In genomic region chr2:59188306-59188705, GRCm38 (mm10) we compare ENCODE assay signal across 20 mouse cellular contexts. TPM values are rescaled to one million over a fixed set of nuclear protein-coding genes. Genes with fewer than 3 reads are reported as not detected.
DNase-seq lines count a peak whose midpoint lies in the region; ATAC-seq and TF ChIP-seq lines count a peak whose summit lies in the region.
"Had no signal": no experiment of that assay in that cellular context is flagged by ENCODE, and none has a peak within 500 bp of the region (broad histone marks: within the 10 kb centered on the region; RNA-seq: fewer than 3 reads in every experiment).

No protein-coding gene starts in this region.

- H3K4me1 ChIP-seq in bone marrow, adult 2 months (ENCODE audit: control insufficient read depth, insufficient read depth, low read length): no peaks in the 10 kb centered on the region
- H3K4me1 ChIP-seq in intestine, embryonic 15.5 days (replicated peaks): 0 out of 2 replicates have a peak, but pooled peaks cover 2% of the 10 kb centered on the region
- H3K4me1 ChIP-seq: midbrain, embryonic 15.5 days had no signal

- H3K36me3 ChIP-seq in intestine, embryonic 15.5 days: no peaks in the 10 kb centered on the region

- H3K4me2 ChIP-seq in intestine, embryonic 15.5 days (replicated peaks): no peak overlapping the region
- H3K4me2 ChIP-seq: hindbrain, embryonic 13.5 days; midbrain, embryonic 15.5 days had no signal

- no peak overlapping the region for H3K4me3 ChIP-seq in bone marrow, adult 2 months (replicated peaks; ENCODE audit: control insufficient read depth, low read depth, low read length)
- H3K4me3 ChIP-seq in intestine, embryonic 15.5 days (replicated peaks): no peak overlapping the region
- H3K4me3 ChIP-seq: hindbrain, embryonic 13.5 days; limb, embryonic 10.5 days; megakaryocyte, embryonic 14.5 days; midbrain, embryonic 15.5 days; myocyte had no signal

- 0 out of 2 replicates have a peak overlapping the region, but pooled peaks have one; percentile 21 for H3K27ac ChIP-seq in bone marrow, adult 2 months (ENCODE audit: control insufficient read depth, insufficient read depth, low read depth, low read length, poor library complexity)
- no peak overlapping the region for H3K27ac ChIP-seq in intestine, embryonic 15.5 days
- H3K27ac ChIP-seq: hindbrain, embryonic 13.5 days; limb, embryonic 10.5 days; midbrain, embryonic 15.5 days had no signal

- H3K27me3 ChIP-seq in intestine, embryonic 15.5 days (replicated peaks): no peaks in the 10 kb centered on the region
- H3K27me3 ChIP-seq: hindbrain, embryonic 13.5 days; megakaryocyte, embryonic 14.5 days; midbrain, embryonic 15.5 days had no signal

- no peaks in the 10 kb centered on the region for H3K9me3 ChIP-seq in intestine, embryonic 15.5 days
- H3K9me3 ChIP-seq: hindbrain, embryonic 13.5 days; limb, embryonic 10.5 days; megakaryocyte, embryonic 14.5 days; midbrain, embryonic 15.5 days had no signal

- no peak for TF ChIP-seq CTCF in bone marrow, adult 2 months (IDR thresholded peaks at IDR 0.05; ENCODE audit: control insufficient read depth, insufficient read depth, low read length)

- 86% methylated on average over 8 of the region's 8 CpGs for WGBS in bone marrow, adult 2 months
- 92% methylated on average over 8 of the region's 8 CpGs for WGBS in intestine, embryonic 15.5 days

- H3K9ac ChIP-seq in intestine, embryonic 15.5 days: no peak overlapping the region
- H3K9ac ChIP-seq: hindbrain, embryonic 13.5 days; liver, postnatal 0 days; midbrain, embryonic 15.5 days had no signal

- DNase-seq in heart, adult 11 months: peak; percentile 86
- DNase-seq in heart, postnatal 4 days: no peak
- DNase-seq in brain, adult 2 months (ENCODE audit: low read depth, low spot score): peak; percentile 78
- DNase-seq in cerebellum, adult 9-11 months: peak; percentile 78
- no peak for DNase-seq in testis, postnatal 10 days (ENCODE audit: low spot score)
- DNase-seq: kidney, adult 9 months; kidney, postnatal 36 days; liver, postnatal 0 days; lung, postnatal 10 days; right cerebral cortex, postnatal 4 days; thymus, postnatal 14 days had no signal

- ATAC-seq in intestine, embryonic 15.5 days: no peak
- ATAC-seq: liver, postnatal 0 days; midbrain, embryonic 15.5 days had no signal

- TF ChIP-seq POLR2A in bone marrow, adult 2 months (IDR thresholded peaks at IDR 0.05; ENCODE audit: borderline replicate concordance, control insufficient read depth, low read depth, low read length): no peak

RNA-seq across cellular contexts. Expression of gene Pkp4, which starts 27.7 kb away (rescaled TPM):
- total RNA-seq in heart, postnatal 4 days (2021): 100 to 1,000 TPM; 229 to 242 TPM
- 12.4 and 14.8 TPM in 2 replicates for polyA plus RNA-seq in bone marrow, adult 2 months (2011; ENCODE audit: insufficient read depth, insufficient read length, low replicate concordance, missing spikeins)
- 17.4 and 19.6 TPM in 2 replicates for polyA plus RNA-seq in intestine, embryonic 15.5 days (2015; fragmentation: Nextera tagmentation; extraction: Ambion mirVana)

RNA-seq across cellular contexts. Expression of gene Ccdc148, which starts 27.8 kb away (rescaled TPM):
- 1 to 10 TPM; 2.8 to 3.3 TPM for total RNA-seq in heart, postnatal 4 days (2021)
- 0.87 and 2.3 TPM in 2 replicates for polyA plus RNA-seq in bone marrow, adult 2 months (2011; ENCODE audit: insufficient read depth, insufficient read length, low replicate concordance, missing spikeins)
- polyA plus RNA-seq in intestine, embryonic 15.5 days (2015; fragmentation: Nextera tagmentation; extraction: Ambion mirVana): 0.88 and 0.90 TPM in 2 replicates
- total RNA-seq: common myeloid progenitor, adult 5-6 weeks; gastrocnemius, adult 8-10 months had no signal

Comparison
In these comparisons a context has a peak if more than half of its experiments do, and no peak if none do; other contexts are left out.
1. DNase-seq: peak in heart, adult 11 months (single experiment), brain, adult 2 months (single experiment) and cerebellum, adult 9-11 months (single experiment); none in heart, postnatal 4 days (single experiment) and testis, postnatal 10 days (single experiment).